Mouse (Mus musculus): ENCODE measurements around the gene Cyth1. TPM values are rescaled to one million over a fixed set of nuclear protein-coding genes. Genes with fewer than 3 reads are reported as not detected.
A peak's percentile ranks its signal among the peaks of the same experiment; 100 is the strongest.

Cyth1 gene
- total and polyA plus RNA-seq, 3 experiments = 13.2 to 13.6 TPM; not detected in 1

DNA sequence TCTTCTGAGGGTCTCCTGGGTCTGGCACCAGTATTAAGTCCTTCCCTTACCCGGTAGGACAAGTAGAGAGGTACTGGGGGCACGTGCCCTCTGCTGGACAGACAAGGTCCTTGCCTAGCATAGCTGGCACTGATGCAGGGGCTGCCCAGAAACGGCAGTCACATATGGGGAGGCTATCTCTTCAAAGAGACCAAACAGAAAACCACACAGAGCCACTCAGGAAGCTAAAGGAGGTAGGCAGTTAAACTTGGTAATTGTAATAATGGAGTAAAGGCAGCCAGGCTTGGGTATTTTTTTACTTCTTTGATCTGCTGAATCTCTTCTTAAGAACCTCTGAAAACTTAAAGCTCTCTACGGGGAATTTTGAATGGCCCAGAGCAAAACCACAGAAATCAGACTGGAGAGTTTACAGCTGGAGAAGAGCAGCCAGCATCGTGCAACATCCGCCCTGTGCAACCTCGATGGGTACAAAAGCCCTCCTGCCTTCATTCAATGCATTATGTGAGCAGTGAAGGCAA, 16.0 kb downstream of the Cyth1 start:
- Histone ChIP-seq H3K27ac (ENCODE audit: control insufficient read depth, low read depth, low read length) (peak overlapping the region; percentile 44; the same call in 1 of the 2 replicates), H3K4me1 (ENCODE audit: control insufficient read depth in 1 of 2, insufficient read depth in 2 of 2, low read length in 2 of 2) (peaks cover 23 to 25% of the 10 kb centered on the region in 2 experiments), H3K9ac (ENCODE audit: control insufficient read depth, low read depth, low read length, poor library complexity, severe bottlenecking) (peak overlapping the region; percentile 60), H3K4me3 (ENCODE audit: control insufficient read depth in 1 of 2, insufficient read depth in 1 of 2, low read depth in 2 of 2, low read length in 2 of 2) (peak overlapping the region; percentile 35 to 55), H3K36me3 (ENCODE audit: control insufficient read depth in 1 of 2, insufficient read depth in 2 of 2, low read length in 2 of 2) (peaks cover 0 to 14% of the 10 kb centered on the region in 2 experiments; a peak in 2 of 4 replicates), H3K9me3 (replicated peaks; ENCODE audit: insufficient read depth, low read length) (no peaks in the 10 kb centered on the region), H3K79me2 (ENCODE audit: control insufficient read depth, insufficient read depth, low read length, poor library complexity) (peaks cover 2% of the 10 kb centered on the region; the same call in 1 of the 2 replicates), H3K27me3 (ENCODE audit: control insufficient read depth in 1 of 2, insufficient read depth in 2 of 2, low read length in 2 of 2) (no peaks in the 10 kb centered on the region)
- peak; percentile 85 for DNase-seq (ENCODE audit: low read depth, low spot score)
- TF ChIP-seq NRF1 (IDR thresholded peaks at IDR 0.05; ENCODE audit: insufficient read depth, low read depth, low read length, poor library complexity, severe bottlenecking) (no peak), ZNF384 (IDR thresholded peaks at IDR 0.05; ENCODE audit: low read depth, low read length) (peak; percentile 15; the same call in 1 of the 2 replicates), E2F4 (IDR thresholded peaks at IDR 0.05; ENCODE audit: borderline replicate concordance, low read depth, low read length) (no peak), POLR2AphosphoS5 (IDR thresholded peaks at IDR 0.05; ENCODE audit: borderline replicate concordance, low read depth, low read length) (no peak), ELF1 (IDR thresholded peaks at IDR 0.05; ENCODE audit: low read depth, low read length) (peak; percentile 12; the same call in 1 of the 2 replicates), MEF2A (IDR thresholded peaks at IDR 0.05; ENCODE audit: extremely low read depth, insufficient replicate concordance, low read depth, low read length, poor library complexity, severe bottlenecking) (no peak), SIN3A (IDR thresholded peaks at IDR 0.05; ENCODE audit: low read length) (peak; percentile 36; the same call in 1 of the 2 replicates), HCFC1 (IDR thresholded peaks at IDR 0.05; ENCODE audit: low read depth, low read length) (0 out of 2 replicates have a peak, but pooled peaks have one; percentile 22), MYB (IDR thresholded peaks at IDR 0.05; ENCODE audit: low read depth, low read length) (peak; percentile 24; the same call in 1 of the 2 replicates), ETS1 (IDR thresholded peaks at IDR 0.05; ENCODE audit: low read depth, low read length) (peak; percentile 49; the same call in 1 of the 2 replicates), TBP (IDR thresholded peaks at IDR 0.05; ENCODE audit: low read depth, low read length) (no peak), GATA1 (IDR thresholded peaks at IDR 0.05; ENCODE audit: low read depth, low read length) (no peak), EP300 (IDR thresholded peaks at IDR 0.05; ENCODE audit: low read depth in 1 of 2, low read length in 2 of 2) (peak; percentile 57 to 67), TAL1 (IDR thresholded peaks at IDR 0.05; ENCODE audit: low read length) (no peak), MXI1 (IDR thresholded peaks at IDR 0.05; ENCODE audit: low read depth, low read length) (0 out of 2 replicates have a peak, but pooled peaks have one; percentile 49), JUND (IDR thresholded peaks at IDR 0.05; ENCODE audit: low read depth, low read length) (no peak), BHLHE40 (IDR thresholded peaks at IDR 0.05; ENCODE audit: borderline replicate concordance, low read depth, low read length) (peak; percentile 54; the same call in 1 of the 2 replicates), UBTF (IDR thresholded peaks at IDR 0.05; ENCODE audit: borderline replicate concordance, insufficient read depth, low read depth, low read length) (no peak), CTCF (IDR thresholded peaks at IDR 0.05 in 2 of 3, conservative IDR thresholded peaks at IDR 0.05 in 1 of 3; ENCODE audit: control insufficient read depth in 1 of 3, insufficient read depth in 1 of 3, low read depth in 2 of 3, low read length in 3 of 3, poor library complexity in 1 of 3, severe bottlenecking in 1 of 3) (peak; percentile 56 to 71 (median 69)), POLR2A (IDR thresholded peaks at IDR 0.05; ENCODE audit: control insufficient read depth in 1 of 2, insufficient read depth in 1 of 2, low read depth in 1 of 2, low read length in 2 of 2, poor library complexity in 1 of 2) (no peak), MAZ (IDR thresholded peaks at IDR 0.05; ENCODE audit: low read depth, low read length) (no peak), CHD1 (IDR thresholded peaks at IDR 0.05; ENCODE audit: low read depth, low read length) (no peak), NELFE (IDR thresholded peaks at IDR 0.05; ENCODE audit: low read depth, low read length) (peak; percentile 2; the same call in 1 of the 2 replicates), RAD21 (IDR thresholded peaks at IDR 0.05; ENCODE audit: low read depth, low read length) (peak; percentile 15), POLR2AphosphoS2 (IDR thresholded peaks at IDR 0.05; ENCODE audit: low read length) (no peak), USF2 (IDR thresholded peaks at IDR 0.05; ENCODE audit: borderline replicate concordance in 1 of 2, insufficient read depth in 1 of 2, low read depth in 1 of 2, low read length in 2 of 2) (no peak), RCOR1 (IDR thresholded peaks at IDR 0.05; ENCODE audit: low read depth, low read length) (peak; percentile 28), MAFK (IDR thresholded peaks at IDR 0.05; ENCODE audit: borderline replicate concordance, low read depth, low read length) (no peak), TCF12 (IDR thresholded peaks at IDR 0.05; ENCODE audit: low read depth, low read length) (0 out of 2 replicates have a peak, but pooled peaks have one; percentile 48), SMC3 (IDR thresholded peaks at IDR 0.05; ENCODE audit: low read depth, low read length) (peak; percentile 45), GABPA (IDR thresholded peaks at IDR 0.05; ENCODE audit: low read depth, low read length) (no peak), MAX (IDR thresholded peaks at IDR 0.05; ENCODE audit: low read length) (peak; percentile 60), MYC (IDR thresholded peaks at IDR 0.05; ENCODE audit: low read depth, low read length) (no peak), ZKSCAN1 (IDR thresholded peaks at IDR 0.05; ENCODE audit: low read depth, low read length) (no peak), ZC3H11A (IDR thresholded peaks at IDR 0.05; ENCODE audit: low read depth, low read length) (no peak), USF1 (IDR thresholded peaks at IDR 0.05; ENCODE audit: low read depth, low read length) (peak; percentile 88)

Measured in MEL (cell line).